Mouse (Mus musculus) ZHBTc4 (cell line): ENCODE data around the gene Ccnt1.
A peak's percentile ranks its signal among the peaks of the same experiment; 100 is the strongest.
"Not testable (repeated sequence)": the region's sequence is repeated elsewhere in the genome, so short reads cannot be mapped to it uniquely, and the experiment has no call there.

ENCODE experiments used
- DNase-seq: peaks from one replicate; pipeline ENCODE4 v3.0.0-alpha.2; 2011; ENCODE audit warnings: low read depth, low spot score

The Ccnt1 gene

GRCm38 (mm10) chr15:98596609-98597008, 25.9 kb upstream of the Ccnt1 start:
- no peak for DNase-seq

- DNase-seq: no peak
Observed at GRCm38 (mm10) chr15:98595049-98595448, 24.3 kb upstream of the Ccnt1 start.

- peak; percentile 80 for DNase-seq
Observed at GRCm38 (mm10) chr15:98594193-98594592, 23.5 kb upstream of the Ccnt1 start.

GRCm38 (mm10) chr15:98591396-98591795, 20.7 kb upstream of the Ccnt1 start:
- DNase-seq: no peak

- DNase-seq: no peak
Observed at GRCm38 (mm10) chr15:98589640-98590336, 19.1 kb upstream of the Ccnt1 start.

- no peak for DNase-seq
Observed at GRCm38 (mm10) chr15:98587751-98588150, 17.0 kb upstream of the Ccnt1 start.

- DNase-seq: not testable (repeated sequence)
Observed at GRCm38 (mm10) chr15:98586141-98586540, 15.4 kb upstream of the Ccnt1 start.

- peak; percentile 42 for DNase-seq
Observed at GRCm38 (mm10) chr15:98585421-98585820, 14.7 kb upstream of the Ccnt1 start.

GRCm38 (mm10) chr15:98582996-98583395, 12.3 kb upstream of the Ccnt1 start:
- no peak for DNase-seq

- no peak for DNase-seq
Observed at GRCm38 (mm10) chr15:98582410-98582809, 11.7 kb upstream of the Ccnt1 start.

GRCm38 (mm10) chr15:98579795-98580464, 9.2 kb upstream of the Ccnt1 start:
- peak; percentile 92 for DNase-seq

- no peak for DNase-seq
Observed at GRCm38 (mm10) chr15:98579310-98579709, 8.6 kb upstream of the Ccnt1 start.

- DNase-seq: no peak
Observed at GRCm38 (mm10) chr15:98573293-98573692, 2.6 kb upstream of the Ccnt1 start.

GRCm38 (mm10) chr15:98569795-98570365, 843 bp downstream of the Ccnt1 start:
- DNase-seq: no peak

- peak; percentile 26 for DNase-seq
Observed at GRCm38 (mm10) chr15:98569216-98569615, 1.5 kb downstream of the Ccnt1 start.

- DNase-seq: peak; percentile 68
Observed at GRCm38 (mm10) chr15:98568256-98569033, 2.3 kb downstream of the Ccnt1 start.

GRCm38 (mm10) chr15:98567278-98568134, 3.2 kb downstream of the Ccnt1 start:
- peak; percentile 100 for DNase-seq

- DNase-seq: peak; percentile 22
Observed at GRCm38 (mm10) chr15:98566973-98567277, 3.8 kb downstream of the Ccnt1 start.

GRCm38 (mm10) chr15:98557186-98557585, 13.5 kb downstream of the Ccnt1 start:
- DNase-seq: no peak

GRCm38 (mm10) chr15:98555881-98556280, 14.8 kb downstream of the Ccnt1 start:
- no peak for DNase-seq

- no peak for DNase-seq
Observed at GRCm38 (mm10) chr15:98552758-98553157, 18.0 kb downstream of the Ccnt1 start.
